20 mouse cellular contexts compared by ENCODE assay signal in the genomic region with DNA sequence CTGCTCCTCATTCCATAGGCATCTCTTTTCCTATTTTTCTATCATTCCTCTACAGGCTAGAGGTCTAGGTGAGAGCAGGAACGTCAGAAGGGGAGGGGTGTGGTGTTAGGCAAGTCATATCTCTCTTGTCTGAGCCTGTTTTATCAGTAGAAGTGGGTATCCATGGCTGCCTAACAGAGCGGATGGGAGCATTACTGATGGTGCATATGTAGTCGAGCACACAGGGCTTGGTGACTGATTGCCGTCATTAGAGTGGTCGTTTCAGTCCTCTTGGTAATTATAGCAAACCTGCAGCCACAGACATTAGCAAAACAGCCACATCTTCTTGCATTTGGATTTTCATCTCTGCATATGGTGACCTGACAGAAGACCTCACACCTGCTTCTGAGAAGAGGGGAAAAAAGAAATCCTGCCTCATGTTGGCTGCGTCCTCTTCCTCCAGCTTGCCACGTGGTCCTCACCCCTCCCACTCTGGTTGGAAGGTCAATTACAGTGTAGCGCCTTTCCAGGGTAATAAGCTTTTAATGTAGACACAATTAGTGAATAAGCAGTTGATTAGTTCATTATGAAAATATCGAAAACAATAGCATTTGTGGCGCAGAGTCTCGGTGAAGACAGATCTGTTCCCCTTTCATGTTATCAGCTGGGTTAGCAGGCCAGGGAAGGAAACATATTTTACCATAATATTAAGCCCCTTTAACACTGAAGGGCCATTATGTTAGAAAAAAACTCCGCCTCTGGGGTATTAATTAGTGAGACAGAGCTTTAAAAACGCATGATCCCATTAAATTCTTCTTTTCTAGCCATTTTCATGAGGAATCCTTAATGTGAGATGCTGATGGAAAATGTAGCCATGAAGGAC.
DNase-seq lines count a peak whose midpoint lies in the region; ATAC-seq lines count a peak whose summit lies in the region.
"Had no signal": no experiment of that assay in that cellular context is flagged by ENCODE, and none has a peak within 500 bp of the region (broad histone marks: within the 10 kb centered on the region; RNA-seq: fewer than 3 reads in every experiment).

No protein-coding gene starts in this region.

- 69% methylated on average over 13 of the region's 13 CpGs for WGBS in hindbrain, embryonic 11.5 days
- WGBS in hindbrain, embryonic 10.5 days: 83% methylated on average over 13 of the region's 13 CpGs
- WGBS in midbrain, embryonic 15.5 days: 47% methylated on average over 13 of the region's 13 CpGs

- H3K9me3 ChIP-seq in hindbrain, embryonic 11.5 days (ENCODE audit: control insufficient read depth, low read length): no peaks in the 10 kb centered on the region
- no peaks in the 10 kb centered on the region for H3K9me3 ChIP-seq in hindbrain, embryonic 10.5 days
- no peaks in the 10 kb centered on the region for H3K9me3 ChIP-seq in midbrain, embryonic 15.5 days
- H3K9me3 ChIP-seq: heart, embryonic 10.5 days had no signal

- H3K4me3 ChIP-seq in hindbrain, embryonic 11.5 days (ENCODE audit: low read depth, low read length): no peak overlapping the region
- no peak overlapping the region for H3K4me3 ChIP-seq in hindbrain, embryonic 10.5 days
- H3K4me3 ChIP-seq in midbrain, embryonic 15.5 days: no peak overlapping the region
- H3K4me3 ChIP-seq: gastrocnemius, adult 2 months; heart, embryonic 10.5 days had no signal

- H3K27ac ChIP-seq in hindbrain, embryonic 11.5 days (ENCODE audit: low read depth, low read length): no peak overlapping the region
- no peak overlapping the region for H3K27ac ChIP-seq in hindbrain, embryonic 10.5 days
- H3K27ac ChIP-seq in midbrain, embryonic 15.5 days: peak overlapping the region; percentile 26
- H3K27ac ChIP-seq: gastrocnemius, adult 2 months; heart, embryonic 10.5 days had no signal

- H3K4me1 ChIP-seq in hindbrain, embryonic 11.5 days (replicated peaks; ENCODE audit: control insufficient read depth, insufficient read depth, low read length): no peaks in the 10 kb centered on the region
- H3K4me1 ChIP-seq in hindbrain, embryonic 10.5 days (replicated peaks): no peaks in the 10 kb centered on the region
- H3K4me1 ChIP-seq in midbrain, embryonic 15.5 days: peaks cover 14% of the 10 kb centered on the region
- H3K4me1 ChIP-seq: heart, embryonic 10.5 days had no signal

- no peak overlapping the region for H3K9ac ChIP-seq in hindbrain, embryonic 11.5 days (ENCODE audit: low read depth, low read length)
- H3K9ac ChIP-seq in midbrain, embryonic 15.5 days: no peak overlapping the region

- peak; percentile 51; the same call in 1 of the 2 replicates for ATAC-seq in hindbrain, embryonic 11.5 days (ENCODE audit: low FRiP score)
- peak; percentile 78; the same call in 1 of the 2 replicates for ATAC-seq in midbrain, embryonic 15.5 days (replicated peaks)
- no peak for ATAC-seq in cerebellum, adult (ENCODE audit: insufficient number of reproducible peaks, low FRiP score, low TSS enrichment)
- ATAC-seq: CD4-positive, CD25-positive, alpha-beta regulatory T cell, adult 4 months; lung, postnatal 0 days; Patski had no signal

- no peak for DNase-seq in hindbrain, embryonic 11.5 days (ENCODE audit: low spot score)
- no peak for DNase-seq in hindbrain, embryonic 10.5 days (ENCODE audit: low spot score)
- DNase-seq in retina, postnatal 1 day: peak; percentile 16
- no peak for DNase-seq in retina, embryonic 14.5 days (ENCODE audit: low spot score)
- no peak for DNase-seq in right cerebral cortex, postnatal 4 days
- DNase-seq: adrenal gland, postnatal 10 days; cerebellum, adult 18-20 months; cerebellum, postnatal 36 days; gastrocnemius, adult 2 months; kidney, adult 18-20 months; kidney, postnatal 10 days; left cerebral cortex, postnatal 4 days; liver; thymus, postnatal 14 days had no signal

- H3K4me2 ChIP-seq in hindbrain, embryonic 11.5 days (replicated peaks; ENCODE audit: low read depth, low read length): no peak overlapping the region
- H3K4me2 ChIP-seq in midbrain, embryonic 15.5 days: no peak overlapping the region

- no peaks in the 10 kb centered on the region for H3K36me3 ChIP-seq in hindbrain, embryonic 11.5 days (ENCODE audit: control insufficient read depth, insufficient read depth, low read length)
- no peaks in the 10 kb centered on the region for H3K36me3 ChIP-seq in hindbrain, embryonic 10.5 days
- H3K36me3 ChIP-seq in midbrain, embryonic 15.5 days (replicated peaks): no peaks in the 10 kb centered on the region
- H3K36me3 ChIP-seq: heart, embryonic 10.5 days had no signal

- H3K27me3 ChIP-seq in hindbrain, embryonic 11.5 days (ENCODE audit: control insufficient read depth, insufficient read depth, low read length): no peaks in the 10 kb centered on the region
- H3K27me3 ChIP-seq in hindbrain, embryonic 10.5 days (ENCODE audit: insufficient read depth, poor library complexity, severe bottlenecking): no peaks in the 10 kb centered on the region
- H3K27me3 ChIP-seq in midbrain, embryonic 15.5 days (replicated peaks): no peaks in the 10 kb centered on the region
